Mouse (Mus musculus) MEL (cell line): ENCODE measurements at regions not wholly inside any gene's neighbourhood (a gene's known extent, or its start where the extent isn't known, plus 50 kb on each side); places are given as distances from the start of the nearest gene placed in this dataset.

Source experiments
- DNase-seq: peaks from one replicate; pipeline ENCODE4 v3.0.0; 2011; ENCODE audit warnings: low read depth, low spot score
- H3K27ac ChIP-seq: 2 replicates; pipeline ENCODE4 v1.5.1; 2012; ENCODE audit warnings: low read depth, mild to moderate bottlenecking, control low read depth, low read length, moderate library complexity; ENCODE audit not compliant: control insufficient read depth
- H3K27me3 ChIP-seq, 2 experiments: fragments of 150-350 bp in 1 of 2; sonication (generic) in 1 of 2; 2 replicates each; pipeline ENCODE4 v1.6.1; 2012; ENCODE audit warnings: low read length in 2 of 2, mild to moderate bottlenecking in 2 of 2, improper control_type of control experiment in 1 of 2, moderate library complexity in 1 of 2; ENCODE audit not compliant: insufficient read depth in 2 of 2, control insufficient read depth in 1 of 2
- H3K36me3 ChIP-seq, 2 experiments: 2 replicates each; pipeline ENCODE4 v1.6.1; 2012 to 2014; ENCODE audit warnings: low read length in 2 of 2, improper control_type of control experiment in 1 of 2, inconsistent platforms in 1 of 2, mild to moderate bottlenecking in 1 of 2; ENCODE audit not compliant: insufficient read depth in 2 of 2, control insufficient read depth in 1 of 2
- H3K4me1 ChIP-seq, 2 experiments: fragments of 150-350 bp in 1 of 2; sonication (generic) in 1 of 2; 2 replicates each; pipeline ENCODE4 v1.6.1; 2012; ENCODE audit warnings: low read length in 2 of 2, improper control_type of control experiment in 1 of 2, mild to moderate bottlenecking in 1 of 2; ENCODE audit not compliant: insufficient read depth in 2 of 2, control insufficient read depth in 1 of 2
- H3K4me3 ChIP-seq, 2 experiments: fragments of 150-350 bp in 1 of 2; sonication (generic) in 1 of 2; 2 replicates each; pipeline ENCODE4 v1.5.1; 2012; ENCODE audit warnings: low read depth in 2 of 2, low read length in 2 of 2, mild to moderate bottlenecking in 2 of 2, moderate library complexity in 2 of 2, control low read depth in 1 of 2, improper control_type of control experiment in 1 of 2; ENCODE audit not compliant: control insufficient read depth in 1 of 2, insufficient read depth in 1 of 2
- H3K79me2 ChIP-seq: 2 replicates; pipeline ENCODE4 v1.6.1; 2012; ENCODE audit warnings: mild to moderate bottlenecking, low read length, moderate library complexity; ENCODE audit not compliant: control insufficient read depth, poor library complexity, insufficient read depth
- H3K9ac ChIP-seq: 2 replicates; pipeline ENCODE4 v1.6.1; 2012; ENCODE audit warnings: low read depth, mild to moderate bottlenecking, control low read depth, low read length, moderate library complexity; ENCODE audit not compliant: control insufficient read depth, poor library complexity, severe bottlenecking
- H3K9me3 ChIP-seq: fragments of 150-350 bp; sonication (generic); replicated peaks from 2 replicates; pipeline ENCODE4 v1.6.1; 2012; ENCODE audit warnings: mild to moderate bottlenecking, low read length, improper control_type of control experiment, moderate library complexity; ENCODE audit not compliant: insufficient read depth
- CHD1 ChIP-seq: IDR thresholded peaks from 2 replicates; pipeline ENCODE4 v1.6.1; 2012; ENCODE audit warnings: low read depth, mild to moderate bottlenecking, inconsistent platforms, low read length, improper control_type of control experiment
- CTCF ChIP-seq, 3 experiments: IDR thresholded peaks in 2 of 3; conservative IDR thresholded peaks in 1 of 3; 2 replicates each; pipeline ENCODE4 v1.5.1; 2011 to 2012; ENCODE audit warnings: low read length in 3 of 3, low read depth in 2 of 3, mild to moderate bottlenecking in 2 of 3, improper control_type of control experiment in 1 of 3, inconsistent platforms in 1 of 3, mixed read lengths in 1 of 3, moderate library complexity in 1 of 3; ENCODE audit not compliant: control insufficient read depth in 1 of 3, insufficient read depth in 1 of 3, poor library complexity in 1 of 3, severe bottlenecking in 1 of 3
- E2F4 ChIP-seq: IDR thresholded peaks from 2 replicates; pipeline ENCODE4 v1.6.1; 2011; ENCODE audit warnings: low read depth, low read length, improper control_type of control experiment, borderline replicate concordance
- EP300 ChIP-seq, 2 experiments: IDR thresholded peaks; 2 replicates each; pipeline ENCODE4 v1.6.1; 2011; ENCODE audit warnings: improper control_type of control experiment in 2 of 2, low read length in 2 of 2, low read depth in 1 of 2, mild to moderate bottlenecking in 1 of 2
- ETS1 ChIP-seq: IDR thresholded peaks from 2 replicates; pipeline ENCODE4 v1.6.1; 2012; ENCODE audit warnings: low read depth, mild to moderate bottlenecking, inconsistent platforms, low read length, improper control_type of control experiment, moderate library complexity
- GATA1 ChIP-seq: IDR thresholded peaks from 2 replicates; pipeline ENCODE4 v1.6.1; 2011; ENCODE audit warnings: low read depth, low read length, improper control_type of control experiment
- HCFC1 ChIP-seq: IDR thresholded peaks from 2 replicates; pipeline ENCODE4 v1.6.1; 2012; ENCODE audit warnings: low read depth, mild to moderate bottlenecking, inconsistent platforms, low read length, improper control_type of control experiment, moderate library complexity
- JUND ChIP-seq: IDR thresholded peaks from 2 replicates; pipeline ENCODE4 v1.6.1; 2011; ENCODE audit warnings: low read depth, mild to moderate bottlenecking, improper control_type of control experiment, low read length
- KAT2A ChIP-seq: conservative IDR thresholded peaks from 2 replicates; pipeline ENCODE4 v1.6.1; 2012; ENCODE audit warnings: low read depth, low read length, improper control_type of control experiment, inconsistent platforms
- MXI1 ChIP-seq: IDR thresholded peaks from 2 replicates; pipeline ENCODE4 v1.6.1; 2011; ENCODE audit warnings: mild to moderate bottlenecking, low read depth, low read length, improper control_type of control experiment
- MYB ChIP-seq: IDR thresholded peaks from 2 replicates; pipeline ENCODE4 v1.6.1; 2011; ENCODE audit warnings: mild to moderate bottlenecking, low read depth, low read length, improper control_type of control experiment
- MYC ChIP-seq: IDR thresholded peaks from 2 replicates; pipeline ENCODE4 v1.6.1; 2011; ENCODE audit warnings: low read depth, mild to moderate bottlenecking, low read length, improper control_type of control experiment, moderate library complexity
- NELFE ChIP-seq: IDR thresholded peaks from 2 replicates; pipeline ENCODE4 v1.6.1; 2011; ENCODE audit warnings: low read depth, low read length, improper control_type of control experiment
- POLR2A ChIP-seq, 2 experiments: IDR thresholded peaks; 2 replicates each; pipeline ENCODE4 v1.6.1; 2011 to 2012; ENCODE audit warnings: low read length in 2 of 2, mild to moderate bottlenecking in 2 of 2, control low read depth in 1 of 2, improper control_type of control experiment in 1 of 2, low read depth in 1 of 2, moderate library complexity in 1 of 2; ENCODE audit not compliant: control insufficient read depth in 1 of 2, insufficient read depth in 1 of 2, poor library complexity in 1 of 2
- POLR2AphosphoS5 ChIP-seq: IDR thresholded peaks from 2 replicates; pipeline ENCODE4 v1.6.1; 2012; ENCODE audit warnings: low read depth, borderline replicate concordance, mild to moderate bottlenecking, inconsistent platforms, low read length, moderate library complexity, mixed read lengths
- RAD21 ChIP-seq: IDR thresholded peaks from 2 replicates; pipeline ENCODE4 v1.6.1; 2011; ENCODE audit warnings: mild to moderate bottlenecking, low read depth, low read length, improper control_type of control experiment
- TBP ChIP-seq: IDR thresholded peaks from 2 replicates; pipeline ENCODE4 v1.8.0; 2011; ENCODE audit warnings: low read depth, low read length, improper control_type of control experiment
- TCF12 ChIP-seq: IDR thresholded peaks from 2 replicates; pipeline ENCODE4 v1.6.1; 2014; ENCODE audit warnings: low read depth, mild to moderate bottlenecking, inconsistent platforms, low read length, improper control_type of control experiment, moderate library complexity
- UBTF ChIP-seq: IDR thresholded peaks from 2 replicates; pipeline ENCODE4 v1.6.1; 2012; ENCODE audit warnings: low read depth, mild to moderate bottlenecking, inconsistent platforms, low read length, improper control_type of control experiment, moderate library complexity, borderline replicate concordance; ENCODE audit not compliant: insufficient read depth
- USF1 ChIP-seq: IDR thresholded peaks from 2 replicates; pipeline ENCODE4 v1.6.1; 2014; ENCODE audit warnings: low read depth, mild to moderate bottlenecking, inconsistent platforms, low read length, improper control_type of control experiment, moderate library complexity
- ZNF384 ChIP-seq: IDR thresholded peaks from 2 replicates; pipeline ENCODE4 v1.6.1; 2012; ENCODE audit warnings: low read depth, mild to moderate bottlenecking, inconsistent platforms, low read length, improper control_type of control experiment

DNA sequence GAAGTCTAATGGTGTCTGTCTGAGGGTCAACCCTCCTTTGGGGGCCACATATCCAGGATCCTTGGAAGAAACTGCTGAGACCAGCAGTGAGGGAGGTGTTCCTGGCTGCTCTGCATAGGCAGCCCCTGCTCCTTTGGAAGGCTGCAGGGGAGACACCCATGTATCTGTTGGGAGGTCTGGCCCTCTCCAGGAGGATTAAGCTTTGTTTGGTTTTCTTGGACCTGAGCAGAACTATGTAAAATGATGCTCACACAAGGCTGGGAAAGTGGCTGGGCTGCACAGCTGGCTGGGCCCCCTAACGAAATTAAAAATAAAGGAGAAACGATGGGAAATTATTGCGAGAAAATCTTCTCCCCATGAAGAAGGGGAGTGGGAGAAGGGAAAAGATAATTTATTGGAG lies 104.2 kb downstream of the Edn3 start:
- no peaks in the 10 kb centered on the region for H3K9me3 ChIP-seq
- H3K9ac ChIP-seq: no peak overlapping the region
- no peaks in the 10 kb centered on the region for H3K36me3 ChIP-seq
- TF ChIP-seq ZNF384: no peak
- TF ChIP-seq POLR2AphosphoS5: no peak
- TF ChIP-seq RAD21: no peak
- TF ChIP-seq POLR2A (IDR thresholded peaks at IDR 0.05; ENCODE audit: control insufficient read depth in 1 of 2, insufficient read depth in 1 of 2, low read depth in 1 of 2, low read length in 2 of 2, poor library complexity in 1 of 2): no peak
- TF ChIP-seq E2F4: no peak
- TF ChIP-seq USF1: no peak
- no peak for TF ChIP-seq TBP
- TF ChIP-seq TCF12: no peak
- no peak for TF ChIP-seq HCFC1
- TF ChIP-seq EP300 (IDR thresholded peaks at IDR 0.05; ENCODE audit: low read depth in 1 of 2, low read length in 2 of 2): no peak
- no peak for TF ChIP-seq GATA1
- no peak for TF ChIP-seq KAT2A
- no peak for TF ChIP-seq UBTF
- H3K27ac ChIP-seq: no peak overlapping the region
- no peaks in the 10 kb centered on the region for H3K4me1 ChIP-seq
- H3K79me2 ChIP-seq: no peaks in the 10 kb centered on the region
- no peak overlapping the region for H3K4me3 ChIP-seq
- no peak for DNase-seq
- no peaks in the 10 kb centered on the region; a peak in 1 of 4 replicates for H3K27me3 ChIP-seq

DNA sequence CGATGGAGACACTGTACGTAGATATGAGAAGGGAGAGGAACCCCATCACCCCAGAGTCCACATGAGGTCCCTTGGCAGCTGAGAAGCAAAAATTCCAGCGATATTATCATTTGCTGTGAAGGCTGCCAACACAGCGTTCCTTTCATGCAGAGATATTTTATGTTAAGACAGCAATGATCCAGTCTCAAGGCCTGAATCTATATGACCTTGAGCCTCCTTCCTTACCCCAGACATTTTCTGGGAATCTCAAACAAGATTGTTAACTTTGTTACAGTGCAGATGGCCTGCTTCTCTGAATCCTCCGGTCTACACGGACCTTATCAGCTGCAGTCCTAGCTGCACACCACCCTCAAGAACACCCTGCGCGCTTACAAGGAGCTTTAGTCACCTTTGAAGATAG lies 106.1 kb downstream of the Edn3 start:
- H3K79me2 ChIP-seq: no peaks in the 10 kb centered on the region
- no peak overlapping the region for H3K9ac ChIP-seq
- no peak overlapping the region for H3K27ac ChIP-seq
- no peak for TF ChIP-seq CHD1
- H3K9me3 ChIP-seq: no peaks in the 10 kb centered on the region
- H3K4me1 ChIP-seq: no peaks in the 10 kb centered on the region
- H3K4me3 ChIP-seq: no peak overlapping the region
- no peak for DNase-seq
- no peaks in the 10 kb centered on the region for H3K36me3 ChIP-seq
- H3K27me3 ChIP-seq: no peaks in the 10 kb centered on the region; a peak in 1 of 4 replicates

DNA sequence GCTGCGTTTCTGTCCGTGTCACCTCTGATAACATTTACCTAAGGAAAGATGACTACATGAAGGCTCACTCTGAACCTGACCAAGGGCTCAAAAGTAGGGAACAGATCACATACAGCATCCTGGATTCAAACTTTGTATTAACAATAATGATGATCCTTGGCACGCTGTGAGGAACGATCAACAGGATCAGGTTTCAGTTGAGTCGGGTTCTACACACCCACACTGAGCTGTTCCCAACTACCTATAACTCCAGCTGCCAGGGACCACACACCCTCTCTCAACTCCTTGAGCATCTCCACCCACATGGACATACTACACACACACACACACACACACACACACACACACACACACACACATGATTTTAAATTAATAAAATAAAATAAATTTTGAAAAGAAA lies 107.0 kb downstream of the Edn3 start:
- no peaks in the 10 kb centered on the region for H3K79me2 ChIP-seq
- no peaks in the 10 kb centered on the region for H3K36me3 ChIP-seq
- H3K9ac ChIP-seq: no peak overlapping the region
- no peak overlapping the region for H3K27ac ChIP-seq
- no peaks in the 10 kb centered on the region for H3K4me1 ChIP-seq
- TF ChIP-seq UBTF: no peak
- TF ChIP-seq ETS1: no peak
- TF ChIP-seq MYB: no peak
- no peak for TF ChIP-seq CTCF (IDR thresholded peaks at IDR 0.05 in 2 of 3, conservative IDR thresholded peaks at IDR 0.05 in 1 of 3; ENCODE audit: control insufficient read depth in 1 of 3, insufficient read depth in 1 of 3, low read depth in 2 of 3, low read length in 3 of 3, poor library complexity in 1 of 3, severe bottlenecking in 1 of 3)
- no peak for TF ChIP-seq CHD1
- no peak for TF ChIP-seq GATA1
- TF ChIP-seq JUND: no peak
- no peak for TF ChIP-seq MYC
- no peak for TF ChIP-seq MXI1
- TF ChIP-seq USF1: no peak
- TF ChIP-seq NELFE: no peak
- H3K27me3 ChIP-seq: no peaks in the 10 kb centered on the region; a peak in 1 of 4 replicates
- H3K9me3 ChIP-seq: no peaks in the 10 kb centered on the region
- H3K4me3 ChIP-seq: no peak overlapping the region
- no peak for DNase-seq
